Mouse (Mus musculus) small intestine, adult 2 months (tissue): ENCODE data around the gene Exoc3l2. TPM values are rescaled to one million over a fixed set of nuclear protein-coding genes. Genes with fewer than 3 reads are reported as not detected.

Experiments used
- H3K27ac ChIP-seq: fragments of 200-500 bp; 2 replicates; pipeline ENCODE4 v1.5.1; 2012; ENCODE audit warnings: low read depth, low read length, control low read depth, inconsistent platforms; ENCODE audit not compliant: insufficient read depth
- H3K27me3 ChIP-seq: fragments of 200-500 bp; 2 replicates; pipeline ENCODE4 v1.6.1; 2012; ENCODE audit warnings: mild to moderate bottlenecking, moderate library complexity, low read length, inconsistent platforms; ENCODE audit not compliant: control insufficient read depth, insufficient read depth
- H3K36me3 ChIP-seq: fragments of 200-500 bp; 2 replicates; pipeline ENCODE4 v1.6.1; 2012; ENCODE audit warnings: mild to moderate bottlenecking, low read length, control low read depth, inconsistent platforms; ENCODE audit not compliant: control insufficient read depth, insufficient read depth
- H3K4me1 ChIP-seq: fragments of 200-500 bp; 2 replicates; pipeline ENCODE4 v1.6.1; 2012; ENCODE audit warnings: low read length, inconsistent platforms, mixed read lengths; ENCODE audit not compliant: control insufficient read depth, insufficient read depth, insufficient read length
- H3K4me3 ChIP-seq: fragments of 200-500 bp; 2 replicates; pipeline ENCODE4 v1.5.1; 2012; ENCODE audit warnings: low read depth, mild to moderate bottlenecking, control low read depth, inconsistent platforms, low read length, moderate library complexity
- CTCF ChIP-seq: fragments of 200-500 bp; IDR thresholded peaks from 2 replicates; pipeline ENCODE4 v1.5.1; 2012; ENCODE audit warnings: low read depth, mild to moderate bottlenecking, control low read depth, inconsistent platforms, low read length, moderate library complexity, mixed read lengths; ENCODE audit not compliant: insufficient replicate concordance, insufficient read length; ENCODE audit errors: extremely low read depth
- POLR2A ChIP-seq: fragments of 200-500 bp; IDR thresholded peaks from 2 replicates; pipeline ENCODE4 v1.6.1; 2012; ENCODE audit warnings: low read depth, mild to moderate bottlenecking, control low read depth, inconsistent platforms, low read length, moderate library complexity
- WGBS: fragments of 180-500 bp; shearing (Covaris S2); methylation state at CpG from one replicate; pipeline ENCODE4 v1.1.7; 2018; 5-methylcytosine and 5-hydroxymethylcytosine counted together
- polyA plus RNA-seq: library from polyadenylated mRNA; depleted of rRNA; stranded (reverse); fragments of >200 nt; gene quantifications from 2 replicates; pipeline ENCODE4 v1.2.3, GENCODE M21; 2012

Exoc3l2 gene
- polyA plus RNA-seq, 1 experiment, result 12.0 TPM

- Histone ChIP-seq H3K27ac (no peak overlapping the region), H3K4me1 (peaks cover 3% of the 10 kb centered on the region; the same call in 1 of the 2 replicates), H3K36me3 (peaks cover 39% of the 10 kb centered on the region), H3K27me3 (no peaks in the 10 kb centered on the region), H3K4me3 (no peak overlapping the region)
- TF ChIP-seq POLR2A (no peak), CTCF (no peak)
- 88% methylated on average over 6 of the region's 6 CpGs for WGBS
Measured at GRCm38 (mm10) chr7:19426349-19426748, 36.8 kb upstream of the Exoc3l2 start.

- peaks cover 45% of the 10 kb centered on the region for H3K36me3 ChIP-seq
- H3K27ac ChIP-seq, result no peak overlapping the region
- TF ChIP-seq POLR2A (no peak), CTCF (no peak)
- no peaks in the 10 kb centered on the region for H3K4me1 ChIP-seq
- H3K4me3 ChIP-seq, result no peak overlapping the region
- no peaks in the 10 kb centered on the region for H3K27me3 ChIP-seq
- WGBS, result 96% methylated on average over 6 of the region's 6 CpGs
Measured at GRCm38 (mm10) chr7:19426888-19427287, 36.2 kb upstream of the Exoc3l2 start.

GRCm38 (mm10) chr7:19427999-19428650, 35.0 kb upstream of the Exoc3l2 start:
- 82% methylated on average over 15 of the region's 15 CpGs for WGBS
- Histone ChIP-seq H3K4me3 (no peak overlapping the region), H3K27me3 (no peaks in the 10 kb centered on the region), H3K27ac (no peak overlapping the region), H3K4me1 (no peaks in the 10 kb centered on the region), H3K36me3 (peaks cover 56% of the 10 kb centered on the region)
- TF ChIP-seq POLR2A (no peak), CTCF (no peak)

GRCm38 (mm10) chr7:19429726-19430125, 33.4 kb upstream of the Exoc3l2 start:
- no peak for TF ChIP-seq POLR2A
- no peak for TF ChIP-seq CTCF
- H3K27ac ChIP-seq, result no peak overlapping the region
- WGBS, result 78% methylated on average over 8 of the region's 8 CpGs
- no peaks in the 10 kb centered on the region for H3K27me3 ChIP-seq
- H3K36me3 ChIP-seq, result peaks cover 72% of the 10 kb centered on the region
- H3K4me3 ChIP-seq, result no peak overlapping the region
- no peaks in the 10 kb centered on the region for H3K4me1 ChIP-seq

- Histone ChIP-seq H3K27me3 (no peaks in the 10 kb centered on the region), H3K4me1 (no peaks in the 10 kb centered on the region), H3K4me3 (no peak overlapping the region), H3K27ac (no peak overlapping the region), H3K36me3 (peaks cover 76% of the 10 kb centered on the region)
- no peak for TF ChIP-seq CTCF
- TF ChIP-seq POLR2A, result no peak
- WGBS, result 87% methylated on average over 6 of the region's 6 CpGs
Measured at GRCm38 (mm10) chr7:19430402-19430801, 32.7 kb upstream of the Exoc3l2 start.

- peaks cover 77% of the 10 kb centered on the region for H3K36me3 ChIP-seq
Measured at GRCm38 (mm10) chr7:19432475-19432874, 30.7 kb upstream of the Exoc3l2 start.

GRCm38 (mm10) chr7:19436276-19436675, 26.9 kb upstream of the Exoc3l2 start:
- 95% methylated on average over 2 of the region's 2 CpGs for WGBS
- Histone ChIP-seq H3K36me3 (peaks cover 62% of the 10 kb centered on the region), H3K4me3 (no peak overlapping the region), H3K4me1 (no peaks in the 10 kb centered on the region), H3K27ac (no peak overlapping the region), H3K27me3 (no peaks in the 10 kb centered on the region)
- TF ChIP-seq POLR2A (no peak), CTCF (no peak)

More at GRCm38 (mm10) chr7:19432475-19432874, 30.7 kb upstream of the Exoc3l2 start:
- Histone ChIP-seq H3K4me3 (no peak overlapping the region), H3K27me3 (no peaks in the 10 kb centered on the region), H3K27ac (no peak overlapping the region), H3K4me1 (no peaks in the 10 kb centered on the region)
- WGBS, result 100% methylated on average over 2 of the region's 2 CpGs
- TF ChIP-seq CTCF, result peak; percentile 27; the same call in 1 of the 2 replicates
- TF ChIP-seq POLR2A, result no peak

- no peaks in the 10 kb centered on the region for H3K27me3 ChIP-seq
- TF ChIP-seq POLR2A, result no peak
- TF ChIP-seq CTCF, result no peak
- no peaks in the 10 kb centered on the region for H3K4me1 ChIP-seq
- peaks cover 60% of the 10 kb centered on the region for H3K36me3 ChIP-seq
- no peak overlapping the region for H3K27ac ChIP-seq
- 93% methylated on average over 9 of the region's 9 CpGs for WGBS
- no peak overlapping the region for H3K4me3 ChIP-seq
Measured at GRCm38 (mm10) chr7:19437048-19437447, 26.1 kb upstream of the Exoc3l2 start.
